In the genomic region with DNA sequence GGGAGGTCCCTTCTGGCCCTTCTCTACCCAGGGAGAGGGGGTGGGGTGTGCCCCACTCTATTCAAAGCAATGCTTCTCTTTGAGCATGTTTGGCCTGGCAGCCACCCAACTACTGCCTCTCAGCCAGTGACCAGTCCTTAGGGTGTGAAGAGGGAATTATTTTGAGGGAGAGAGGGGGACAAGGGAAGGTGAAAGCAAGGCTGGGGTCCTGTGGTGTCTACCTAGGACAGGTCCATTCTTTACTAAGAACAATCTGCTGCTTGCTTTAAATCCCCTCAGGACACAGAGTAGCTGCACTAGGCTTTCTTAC, we compare ENCODE assay signal across 10 mouse cellular contexts. TPM values are rescaled to one million over a fixed set of nuclear protein-coding genes. Genes with fewer than 3 reads are reported as not detected.
A peak's percentile ranks its signal among the peaks of the same experiment; 100 is the strongest.
DNase-seq lines count a peak whose midpoint lies in the region; ATAC-seq and TF ChIP-seq lines count a peak whose summit lies in the region.
"Had no signal": no experiment of that assay in that cellular context is flagged by ENCODE, and none has a peak within 500 bp of the region (broad histone marks: within the 10 kb centered on the region; RNA-seq: fewer than 3 reads in every experiment).

No protein-coding gene starts in this region.

- DNase-seq in heart, adult 18-20 months, result peak; percentile 63
- no peak for DNase-seq in heart, postnatal 25 days (ENCODE audit: low spot score)
- peak; percentile 64 for DNase-seq in brain, embryonic 14.5 days (ENCODE audit: low read depth)
- DNase-seq in heart, postnatal 0 days (ENCODE audit: low spot score), result no peak
- peak; percentile 59 for DNase-seq in lung, adult 2 months
- DNase-seq in frontal cortex, postnatal 10 days (ENCODE audit: low spot score in 2 of 2), result no peak
- DNase-seq in right cerebral cortex, adult 18-20 months, result no peak

- peaks cover 17% of the 10 kb centered on the region for H3K27me3 ChIP-seq in heart, postnatal 0 days (ENCODE audit: control insufficient read depth, insufficient read depth, low read length)

- no peak overlapping the region for H3K4me2 ChIP-seq in heart, postnatal 0 days (ENCODE audit: low read depth, low read length)

- H3K9me3 ChIP-seq in heart, postnatal 0 days (replicated peaks; ENCODE audit: control insufficient read depth, low read length), result no peaks in the 10 kb centered on the region
- H3K9me3 ChIP-seq: G1E had no signal

- H3K4me1 ChIP-seq in heart, postnatal 0 days (ENCODE audit: control insufficient read depth, insufficient read depth), result peaks cover 34% of the 10 kb centered on the region
- peaks cover 23% of the 10 kb centered on the region for H3K4me1 ChIP-seq in lung, adult 2 months (ENCODE audit: control insufficient read depth, insufficient read depth, low read length)

- TF ChIP-seq EP300 in heart, postnatal 0 days (IDR thresholded peaks at IDR 0.05; ENCODE audit: low read depth), result no peak

- TF ChIP-seq CTCF in brain, embryonic 14.5 days (IDR thresholded peaks at IDR 0.05; ENCODE audit: borderline replicate concordance, extremely low read depth, insufficient read depth, insufficient read length), result no peak
- no peak for TF ChIP-seq CTCF in heart, postnatal 0 days (IDR thresholded peaks at IDR 0.05; ENCODE audit: low read depth)
- no peak for TF ChIP-seq CTCF in lung, adult 2 months (IDR thresholded peaks at IDR 0.05; ENCODE audit: insufficient read depth, low read length)

- TF ChIP-seq POLR2A in brain, embryonic 14.5 days (IDR thresholded peaks at IDR 0.05; ENCODE audit: borderline replicate concordance, extremely low read depth, insufficient read depth, insufficient read length, poor library complexity, severe bottlenecking), result no peak
- TF ChIP-seq POLR2A in lung, adult 2 months (IDR thresholded peaks at IDR 0.05; ENCODE audit: borderline replicate concordance, extremely low read depth, low read depth, low read length), result no peak

- H3K27ac ChIP-seq in heart, postnatal 0 days (ENCODE audit: low read depth), result peak overlapping the region; percentile 43

- intact Hi-C loops in heart, postnatal 25 days (cut with DNase I), result no loop called here

- no peak overlapping the region for H3K9ac ChIP-seq in heart, postnatal 0 days (replicated peaks; ENCODE audit: low read depth, low read length)

- ATAC-seq in heart, postnatal 0 days (ENCODE audit: insufficient read depth, low read depth), result peak; percentile 40
- no peak for ATAC-seq in erythroid progenitor cell, adult 5-6 weeks (replicated peaks; ENCODE audit: low FRiP score, poor library complexity, severe bottlenecking)

- no peak overlapping the region for H3K4me3 ChIP-seq in heart, postnatal 0 days (ENCODE audit: low read depth, low read length)
- no peak overlapping the region for H3K4me3 ChIP-seq in lung, adult 2 months (replicated peaks; ENCODE audit: extremely low read depth, low read depth, low read length)

- no peaks in the 10 kb centered on the region for H3K36me3 ChIP-seq in heart, postnatal 0 days (replicated peaks; ENCODE audit: control insufficient read depth, insufficient read depth, low read length)
- H3K36me3 ChIP-seq: G1E had no signal

RNA-seq across cellular contexts. Expression of a gene that starts 11.4 kb away (rescaled TPM):
- total RNA-seq in heart, adult 18-20 months (2021), result not detected
- not detected for total RNA-seq in heart, postnatal 25 days (2021)
- 0.53 and 0.55 TPM in 2 replicates for polyA plus RNA-seq in brain, embryonic 14.5 days (2012; rRNA removed)
- total RNA-seq in heart, postnatal 0 days (2014; rRNA removed; ENCODE audit: low replicate concordance), result 4.2 TPM in 1 of 2 replicates, not detected in the other
- polyA plus RNA-seq in heart, postnatal 0 days (2015; fragmentation: Nextera tagmentation; extraction: Ambion mirVana), result 0.81 and 1.1 TPM in 2 replicates
- 0.54 TPM in 1 of 2 replicates, not detected in the other for polyA plus RNA-seq in lung, adult 2 months (2012; rRNA removed)
- 12.3 TPM in 1 of 2 replicates, not detected in the other for total RNA-seq in erythroid progenitor cell, adult 5-6 weeks (2015; ENCODE audit: low replicate concordance)
- 4.0 and 4.7 TPM in 2 replicates for total RNA-seq in erythroid progenitor cell, adult 5-6 weeks (2017; ENCODE audit: low replicate concordance)
- total RNA-seq: G1E had no signal
- polyA plus RNA-seq: G1E had no signal

RNA-seq across cellular contexts. Expression of a gene that starts 14.0 kb away (rescaled TPM):
- 1 to 10 TPM; 3.0 to 4.7 TPM for total RNA-seq in heart, adult 18-20 months (2021)
- total RNA-seq in heart, postnatal 25 days (2021), result 1 to 10 TPM; 4.6 to 5.7 TPM
- 5.5 and 9.1 TPM in 2 replicates for polyA plus RNA-seq in brain, embryonic 14.5 days (2012; rRNA removed)
- total RNA-seq in heart, postnatal 0 days (2014; rRNA removed; ENCODE audit: low replicate concordance), result 7.8 and 24.7 TPM in 2 replicates
- 3.7 and 4.3 TPM in 2 replicates for polyA plus RNA-seq in heart, postnatal 0 days (2015; fragmentation: Nextera tagmentation; extraction: Ambion mirVana)
- polyA plus RNA-seq in lung, adult 2 months (2012; rRNA removed), result 20.1 and 33.3 TPM in 2 replicates
- total RNA-seq in erythroid progenitor cell, adult 5-6 weeks (2015; ENCODE audit: low replicate concordance), result not detected in 2 replicates
- 1.7 TPM in 1 of 2 replicates, not detected in the other for total RNA-seq in erythroid progenitor cell, adult 5-6 weeks (2017; ENCODE audit: low replicate concordance)
- polyA plus RNA-seq: G1E had no signal

RNA-seq across cellular contexts. Expression of a gene that starts 19.6 kb away (rescaled TPM):
- not detected for total RNA-seq in heart, adult 18-20 months (2021)
- not detected for total RNA-seq in heart, postnatal 25 days (2021)
- 0.21 and 0.63 TPM in 2 replicates for polyA plus RNA-seq in brain, embryonic 14.5 days (2012; rRNA removed)
- not detected in 2 replicates for total RNA-seq in heart, postnatal 0 days (2014; rRNA removed; ENCODE audit: low replicate concordance)
- 0.15 TPM in 1 of 2 replicates, not detected in the other for polyA plus RNA-seq in heart, postnatal 0 days (2015; fragmentation: Nextera tagmentation; extraction: Ambion mirVana)
- 2.8 TPM in 2 replicates for polyA plus RNA-seq in lung, adult 2 months (2012; rRNA removed)
- total RNA-seq in erythroid progenitor cell, adult 5-6 weeks (2015; ENCODE audit: low replicate concordance), result not detected in 2 replicates
- total RNA-seq in erythroid progenitor cell, adult 5-6 weeks (2017; ENCODE audit: low replicate concordance), result not detected in 2 replicates
- total RNA-seq: common myeloid progenitor, adult 5-6 weeks had no signal
- polyA plus RNA-seq: G1E had no signal

RNA-seq across cellular contexts. Expression of a gene that starts 24.0 kb away (rescaled TPM):
- total RNA-seq in heart, adult 18-20 months (2021), result 10 to 100 TPM; 34.2 to 41.5 TPM
- total RNA-seq in heart, postnatal 25 days (2021), result 10 to 100 TPM; 33.7 to 33.8 TPM
- polyA plus RNA-seq in brain, embryonic 14.5 days (2012; rRNA removed), result 51.0 and 92.8 TPM in 2 replicates
- 1.6 and 6.0 TPM in 2 replicates for total RNA-seq in heart, postnatal 0 days (2014; rRNA removed; ENCODE audit: low replicate concordance)
- 4.2 and 4.7 TPM in 2 replicates for polyA plus RNA-seq in heart, postnatal 0 days (2015; fragmentation: Nextera tagmentation; extraction: Ambion mirVana)
- 8.5 and 10.7 TPM in 2 replicates for polyA plus RNA-seq in lung, adult 2 months (2012; rRNA removed)
- 47.2 and 59.5 TPM in 2 replicates for total RNA-seq in erythroid progenitor cell, adult 5-6 weeks (2015; ENCODE audit: low replicate concordance)
- total RNA-seq in erythroid progenitor cell, adult 5-6 weeks (2017; ENCODE audit: low replicate concordance), result 50.6 and 95.9 TPM in 2 replicates

RNA-seq across cellular contexts. Expression of a gene that starts 39.9 kb away (rescaled TPM):
- total RNA-seq in heart, adult 18-20 months (2021), result 10 to 100 TPM; 74.9 to 78.3 TPM
- 10 to 100 TPM; 49.6 to 60.1 TPM for total RNA-seq in heart, postnatal 25 days (2021)
- polyA plus RNA-seq in brain, embryonic 14.5 days (2012; rRNA removed), result 74.3 and 88.9 TPM in 2 replicates
- total RNA-seq in heart, postnatal 0 days (2014; rRNA removed; ENCODE audit: low replicate concordance), result 31.1 and 45.3 TPM in 2 replicates
- 7.9 and 9.2 TPM in 2 replicates for polyA plus RNA-seq in heart, postnatal 0 days (2015; fragmentation: Nextera tagmentation; extraction: Ambion mirVana)
- polyA plus RNA-seq in lung, adult 2 months (2012; rRNA removed), result 1.9 and 2.4 TPM in 2 replicates
- not detected in 2 replicates for total RNA-seq in erythroid progenitor cell, adult 5-6 weeks (2015; ENCODE audit: low replicate concordance)
- 0.23 TPM in 1 of 2 replicates, not detected in the other for total RNA-seq in erythroid progenitor cell, adult 5-6 weeks (2017; ENCODE audit: low replicate concordance)
- total RNA-seq: common myeloid progenitor, adult 5-6 weeks; G1E had no signal

Comparison
In these comparisons a context has a peak if more than half of its experiments do, and no peak if none do; other contexts are left out.
1. DNase-seq: peak in heart, adult 18-20 months (2 of 2), brain, embryonic 14.5 days (single experiment) and lung, adult 2 months (single experiment); none in heart, postnatal 25 days (single experiment), heart, postnatal 0 days (single experiment), frontal cortex, postnatal 10 days (0 of 2) and right cerebral cortex, adult 18-20 months (single experiment).